Mouse (Mus musculus) liver, adult 2 months (tissue): ENCODE data around the gene Zbtb21.

ENCODE experiments used
- CTCF ChIP-seq: fragments of 200-500 bp; IDR thresholded peaks from 2 replicates; pipeline ENCODE4 v1.5.1; 2011; ENCODE audit warnings: low read depth, low read length, control low read depth
- POLR2A ChIP-seq: fragments of 200-500 bp; IDR thresholded peaks from 2 replicates; pipeline ENCODE4 v1.6.1; 2011; ENCODE audit warnings: low read length, control low read depth; ENCODE audit not compliant: insufficient read depth; ENCODE audit errors: extremely low read depth

DNA sequence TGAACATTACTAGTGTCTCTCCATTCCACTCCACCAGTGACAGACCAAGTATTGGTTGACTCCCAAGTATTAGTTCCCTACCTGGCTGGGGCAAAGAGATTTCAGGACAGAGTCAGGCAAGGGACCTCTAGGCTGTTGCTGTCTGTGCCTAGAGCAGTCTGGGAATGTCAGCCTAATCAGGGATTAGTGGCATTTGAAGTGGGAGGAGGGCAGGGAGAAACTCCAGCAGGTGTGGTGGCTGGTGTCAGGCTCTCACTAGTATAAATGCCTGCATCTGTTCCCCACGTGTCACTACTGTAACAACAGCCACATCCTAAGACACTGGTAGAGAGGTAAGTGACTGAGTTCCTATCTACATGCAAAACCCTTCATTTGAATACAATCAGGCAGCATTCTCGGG, 42.6 kb downstream of the Zbtb21 start:
- no peak for TF ChIP-seq CTCF
- TF ChIP-seq POLR2A = no peak
